Mouse (Mus musculus): ENCODE results near the gene Itga1.

Itga1 gene

GRCm38 (mm10) chr13:115101355-115102191 is at the start of gene Itga1, which contains the start of gene Gm49395:
Gene Itga1, minus strand, starts transcription at chr13:115101964.
Gene Gm49395, minus strand, starts transcription at chr13:115101921.
- DNase-seq (ENCODE audit: low read depth, low spot score) = peak; percentile 81

- DNase-seq (ENCODE audit: low read depth, low spot score) = no peak
These were observed 48.8 kb upstream of the Itga1 start for GRCm38 (mm10) chr13:115150602-115151001.

- DNase-seq (ENCODE audit: low read depth, low spot score) = no peak
These were observed 48.1 kb upstream of the Itga1 start for GRCm38 (mm10) chr13:115149849-115150248.

GRCm38 (mm10) chr13:115143575-115143974 is 41.8 kb upstream of the Itga1 start:
- DNase-seq (ENCODE audit: low read depth, low spot score) = no peak

GRCm38 (mm10) chr13:115142066-115142465 is 40.3 kb upstream of the Itga1 start:
- no peak for DNase-seq (ENCODE audit: low read depth, low spot score)

- DNase-seq (ENCODE audit: low read depth, low spot score) = no peak
These were observed 36.7 kb upstream of the Itga1 start for GRCm38 (mm10) chr13:115138513-115138912.

- DNase-seq (ENCODE audit: low read depth, low spot score) = no peak
These were observed 35.0 kb upstream of the Itga1 start for GRCm38 (mm10) chr13:115136761-115137160.

GRCm38 (mm10) chr13:115132435-115132834 is 30.7 kb upstream of the Itga1 start:
- peak; percentile 42 for DNase-seq (ENCODE audit: low read depth, low spot score)

- DNase-seq (ENCODE audit: low read depth, low spot score) = no peak
These were observed 29.6 kb upstream of the Itga1 start for GRCm38 (mm10) chr13:115131381-115131780.

GRCm38 (mm10) chr13:115130035-115130434 is 28.3 kb upstream of the Itga1 start:
- no peak for DNase-seq (ENCODE audit: low read depth, low spot score)

GRCm38 (mm10) chr13:115127826-115128225 is 26.1 kb upstream of the Itga1 start:
- no peak for DNase-seq (ENCODE audit: low read depth, low spot score)

- no peak for DNase-seq (ENCODE audit: low read depth, low spot score)
These were observed 24.8 kb upstream of the Itga1 start for GRCm38 (mm10) chr13:115126534-115126933.

- no peak for DNase-seq (ENCODE audit: low read depth, low spot score)
These were observed 23.4 kb upstream of the Itga1 start for GRCm38 (mm10) chr13:115125130-115125529.

- DNase-seq (ENCODE audit: low read depth, low spot score) = no peak
These were observed 22.8 kb upstream of the Itga1 start for GRCm38 (mm10) chr13:115124521-115124920.

GRCm38 (mm10) chr13:115118756-115119155 is 17.0 kb upstream of the Itga1 start:
- DNase-seq (ENCODE audit: low read depth, low spot score) = peak; percentile 79

- no peak for DNase-seq (ENCODE audit: low read depth, low spot score)
These were observed 16.4 kb upstream of the Itga1 start for GRCm38 (mm10) chr13:115118195-115118594.

- DNase-seq (ENCODE audit: low read depth, low spot score) = no peak
These were observed 15.3 kb upstream of the Itga1 start for GRCm38 (mm10) chr13:115116930-115117621.

GRCm38 (mm10) chr13:115109628-115110027 is 7.9 kb upstream of the Itga1 start:
- no peak for DNase-seq (ENCODE audit: low read depth, low spot score)

- no peak for DNase-seq (ENCODE audit: low read depth, low spot score)
These were observed 5.7 kb upstream of the Itga1 start for GRCm38 (mm10) chr13:115107436-115107835.

- no peak for DNase-seq (ENCODE audit: low read depth, low spot score)
These were observed 4.4 kb upstream of the Itga1 start for GRCm38 (mm10) chr13:115106183-115106582.

- no peak for DNase-seq (ENCODE audit: low read depth, low spot score)
These were observed 990 bp upstream of the Itga1 start for GRCm38 (mm10) chr13:115102754-115103153.

GRCm38 (mm10) chr13:115100381-115101177 is 1.2 kb downstream of the Itga1 start:
- DNase-seq (ENCODE audit: low read depth, low spot score) = peak; percentile 63
